Mouse (Mus musculus) C2C12 (cell line): ENCODE measurements around the gene Nfatc2ip.

Experiments
- CTCF ChIP-seq: IDR thresholded peaks from one replicate; pipeline ENCODE4 v1.5.1; 2011; ENCODE audit not compliant: control insufficient read depth, insufficient read depth, insufficient read length
- FOSL1 ChIP-seq: IDR thresholded peaks from one replicate; pipeline ENCODE4 v1.8.0; 2011; ENCODE audit warnings: mild to moderate bottlenecking, low read length; ENCODE audit not compliant: poor library complexity, insufficient read depth, severe bottlenecking
- MAX ChIP-seq: IDR thresholded peaks from one replicate; pipeline ENCODE4 v1.6.1; 2011; ENCODE audit warnings: mild to moderate bottlenecking, control low read depth
- MYOD1 ChIP-seq: IDR thresholded peaks from one replicate; pipeline ENCODE4 v1.6.1; 2011; ENCODE audit warnings: low read depth; ENCODE audit not compliant: control insufficient read depth, insufficient read length
- MYOG ChIP-seq: IDR thresholded peaks from one replicate; pipeline ENCODE4 v1.6.1; 2011; ENCODE audit not compliant: control insufficient read depth, insufficient read length; ENCODE audit errors: extremely low read depth
- USF1 ChIP-seq: IDR thresholded peaks from one replicate; pipeline ENCODE4 v1.6.1; 2011; ENCODE audit warnings: low read depth, mild to moderate bottlenecking, control low read depth, moderate library complexity

- no peak for TF ChIP-seq CTCF
- no peak for TF ChIP-seq FOSL1
- no peak for TF ChIP-seq USF1
- no peak for TF ChIP-seq MYOD1
- no peak for TF ChIP-seq MAX
- no peak for TF ChIP-seq MYOG
Measured at GRCm38 (mm10) chr7:126418496-126418895, 22.0 kb upstream of the Nfatc2ip start.
